Mouse (Mus musculus) embryonic facial prominence, embryonic 12.5 days (tissue): ENCODE results near the gene Garnl3. TPM values are rescaled to one million over a fixed set of nuclear protein-coding genes. Genes with fewer than 3 reads are reported as not detected.

Experiments used
- ATAC-seq: fragments of 200-750 bp; cut with Nextera tagmentation; 2 replicates; pipeline ENCODE4 v1.8.0; 2017; ENCODE audit not compliant: insufficient number of reproducible peaks, insufficient read depth, low FRiP score, low TSS enrichment
- H3K27ac ChIP-seq: fragments of 300-500 bp; sonication (generic); 2 replicates; pipeline ENCODE4 v1.5.1; 2016; ENCODE audit warnings: mild to moderate bottlenecking
- H3K27me3 ChIP-seq: fragments of 300-500 bp; sonication (generic); 2 replicates; pipeline ENCODE4 v1.6.1; 2016; ENCODE audit warnings: mild to moderate bottlenecking, moderate library complexity
- H3K36me3 ChIP-seq: fragments of 300-500 bp; sonication (generic); 2 replicates; pipeline ENCODE4 v1.6.1; 2016; ENCODE audit warnings: mild to moderate bottlenecking
- H3K4me1 ChIP-seq: fragments of 300-500 bp; sonication (generic); 2 replicates; pipeline ENCODE4 v1.6.1; 2016
- H3K4me2 ChIP-seq: fragments of 300-500 bp; sonication (generic); replicated peaks from 2 replicates; pipeline ENCODE4 v1.6.1; 2016; ENCODE audit warnings: mild to moderate bottlenecking, moderate library complexity
- H3K4me3 ChIP-seq: fragments of 300-500 bp; sonication (generic); 2 replicates; pipeline ENCODE4 v1.5.1; 2016; ENCODE audit warnings: mild to moderate bottlenecking
- H3K9ac ChIP-seq: fragments of 300-500 bp; sonication (generic); 2 replicates; pipeline ENCODE4 v1.6.1; 2016; ENCODE audit warnings: mild to moderate bottlenecking, moderate library complexity
- H3K9me3 ChIP-seq: fragments of 300-500 bp; sonication (generic); 2 replicates; pipeline ENCODE4 v1.6.1; 2016; ENCODE audit warnings: mild to moderate bottlenecking, moderate library complexity
- WGBS: fragments of 180-500 bp; shearing (Covaris S2); methylation state at CpG from one replicate; pipeline ENCODE4 v1.1.7; 2016; 5-methylcytosine and 5-hydroxymethylcytosine counted together
- polyA plus RNA-seq: library from polyadenylated mRNA; unstranded; fragments of >200 nt; fragmentation: Nextera tagmentation; extraction: Ambion mirVana; gene quantifications from 2 replicates; pipeline ENCODE4 v1.2.1, GENCODE M21; 2016

The Garnl3 gene
- polyA plus RNA-seq, 1 experiment from 2014 or later, result 14.3 TPM

GRCm38 (mm10) chr2:33169445-33169844 is 38.0 kb upstream of the Garnl3 start:
- ATAC-seq, result no peak
- no peaks in the 10 kb centered on the region for H3K9me3 ChIP-seq
- H3K4me2 ChIP-seq, result no peak overlapping the region
- peaks cover 21% of the 10 kb centered on the region for H3K4me1 ChIP-seq
- no peaks in the 10 kb centered on the region for H3K36me3 ChIP-seq
- no peak overlapping the region for H3K4me3 ChIP-seq
- no peak overlapping the region for H3K9ac ChIP-seq
- no peaks in the 10 kb centered on the region for H3K27me3 ChIP-seq
- no peak overlapping the region for H3K27ac ChIP-seq
- WGBS, result 69% methylated on average over 6 of the region's 6 CpGs

DNA sequence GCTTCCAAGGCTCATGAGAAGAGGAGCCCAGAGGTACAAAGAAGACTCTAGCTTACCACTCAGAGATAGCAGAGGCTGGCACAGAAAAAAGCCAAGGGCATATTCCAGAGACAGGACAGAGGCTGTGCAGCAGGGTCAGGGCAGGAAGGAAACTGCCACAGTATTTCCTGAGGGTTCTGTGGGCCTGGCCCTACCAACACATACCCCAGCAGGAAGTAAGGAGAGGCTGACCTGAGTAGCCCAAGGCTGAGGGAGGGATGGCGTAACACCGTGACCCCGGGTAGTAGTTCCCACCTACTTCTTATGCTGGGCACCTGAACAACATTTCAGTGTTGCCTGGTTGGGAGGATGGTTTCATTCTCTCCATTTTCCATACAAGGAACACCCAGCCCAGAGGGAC is 35.6 kb upstream of the Garnl3 start:
- no peaks in the 10 kb centered on the region for H3K9me3 ChIP-seq
- peaks cover 23% of the 10 kb centered on the region for H3K4me1 ChIP-seq
- WGBS, result 89% methylated on average over 3 of the region's 3 CpGs
- no peak overlapping the region for H3K4me2 ChIP-seq
- H3K9ac ChIP-seq, result no peak overlapping the region
- H3K4me3 ChIP-seq, result no peak overlapping the region
- no peak for ATAC-seq
- no peaks in the 10 kb centered on the region for H3K36me3 ChIP-seq
- H3K27ac ChIP-seq, result no peak overlapping the region
- no peaks in the 10 kb centered on the region for H3K27me3 ChIP-seq

GRCm38 (mm10) chr2:33165710-33166374 is 34.4 kb upstream of the Garnl3 start:
- H3K9me3 ChIP-seq, result no peaks in the 10 kb centered on the region
- no peaks in the 10 kb centered on the region for H3K27me3 ChIP-seq
- no peak overlapping the region for H3K4me3 ChIP-seq
- WGBS, result 39% methylated on average over 7 of the region's 7 CpGs
- H3K36me3 ChIP-seq, result no peaks in the 10 kb centered on the region
- no peak overlapping the region for H3K4me2 ChIP-seq
- H3K4me1 ChIP-seq, result peaks cover 23% of the 10 kb centered on the region
- ATAC-seq, result no peak
- no peak overlapping the region for H3K9ac ChIP-seq
- peak overlapping the region; percentile 68 for H3K27ac ChIP-seq

DNA sequence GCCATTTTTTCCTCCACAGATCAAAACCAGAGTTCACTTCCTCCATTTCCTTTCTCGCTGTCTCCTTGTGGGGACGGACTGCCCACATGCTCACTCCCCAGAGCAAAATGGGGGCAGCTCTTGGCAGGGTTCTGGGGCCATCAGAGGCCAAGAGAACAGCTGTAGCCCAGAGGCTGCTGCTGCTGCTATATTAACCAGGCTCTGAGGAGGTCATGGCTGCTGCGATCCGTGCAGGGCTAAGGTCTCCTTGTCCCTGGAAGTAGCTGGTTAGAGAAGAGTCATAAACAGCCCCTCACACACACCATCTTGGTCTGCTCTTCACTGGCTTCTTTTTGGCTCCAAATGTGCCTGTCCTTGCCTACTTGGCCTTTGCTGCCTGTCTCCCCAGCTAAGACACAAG is 33.8 kb upstream of the Garnl3 start:
- Histone ChIP-seq H3K36me3 (no peaks in the 10 kb centered on the region), H3K9ac (no peak overlapping the region), H3K27me3 (no peaks in the 10 kb centered on the region), H3K27ac (peak overlapping the region; percentile 68; the same call in 1 of the 2 replicates), H3K9me3 (no peaks in the 10 kb centered on the region), H3K4me3 (no peak overlapping the region), H3K4me2 (no peak overlapping the region), H3K4me1 (peaks cover 28% of the 10 kb centered on the region)
- no peak for ATAC-seq
- 43% methylated on average over 4 of the region's 4 CpGs for WGBS

- no peak overlapping the region for H3K9ac ChIP-seq
- H3K4me2 ChIP-seq, result no peak overlapping the region
- no peak for ATAC-seq
- H3K4me1 ChIP-seq, result peaks cover 34% of the 10 kb centered on the region
- WGBS, result 52% methylated on average over 3 of the region's 3 CpGs
- no peak overlapping the region for H3K4me3 ChIP-seq
- H3K36me3 ChIP-seq, result no peaks in the 10 kb centered on the region
- no peaks in the 10 kb centered on the region for H3K9me3 ChIP-seq
- H3K27ac ChIP-seq, result no peak overlapping the region
- no peaks in the 10 kb centered on the region for H3K27me3 ChIP-seq
Observed at GRCm38 (mm10) chr2:33164646-33165045, 33.2 kb upstream of the Garnl3 start.

DNA sequence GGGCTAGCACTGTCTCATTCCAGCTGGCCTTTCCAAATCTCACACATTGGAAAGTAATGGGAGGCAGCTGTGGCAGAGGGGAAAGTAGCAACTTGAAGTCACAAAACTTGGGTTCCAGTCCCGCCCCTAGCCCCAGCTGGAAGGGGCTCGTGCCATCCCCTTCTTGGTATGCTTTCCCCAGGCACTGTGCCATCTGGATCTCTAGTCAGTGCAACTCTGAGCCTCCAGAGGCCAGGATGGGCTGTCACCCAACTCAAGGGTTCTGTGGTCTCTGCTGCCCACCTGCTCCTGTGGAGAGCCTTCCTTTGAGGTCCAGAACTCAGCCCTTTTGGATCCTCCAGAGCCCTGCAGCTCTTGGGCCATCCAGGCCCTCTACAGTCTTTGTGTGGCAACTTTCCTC is 30.7 kb upstream of the Garnl3 start:
- Histone ChIP-seq H3K9me3 (no peaks in the 10 kb centered on the region), H3K27ac (no peak overlapping the region), H3K4me1 (peaks cover 34% of the 10 kb centered on the region), H3K4me2 (no peak overlapping the region), H3K9ac (no peak overlapping the region), H3K4me3 (no peak overlapping the region), H3K27me3 (no peaks in the 10 kb centered on the region), H3K36me3 (no peaks in the 10 kb centered on the region)
- ATAC-seq, result no peak
- WGBS, result 90% methylated on average over 2 of the region's 2 CpGs

DNA sequence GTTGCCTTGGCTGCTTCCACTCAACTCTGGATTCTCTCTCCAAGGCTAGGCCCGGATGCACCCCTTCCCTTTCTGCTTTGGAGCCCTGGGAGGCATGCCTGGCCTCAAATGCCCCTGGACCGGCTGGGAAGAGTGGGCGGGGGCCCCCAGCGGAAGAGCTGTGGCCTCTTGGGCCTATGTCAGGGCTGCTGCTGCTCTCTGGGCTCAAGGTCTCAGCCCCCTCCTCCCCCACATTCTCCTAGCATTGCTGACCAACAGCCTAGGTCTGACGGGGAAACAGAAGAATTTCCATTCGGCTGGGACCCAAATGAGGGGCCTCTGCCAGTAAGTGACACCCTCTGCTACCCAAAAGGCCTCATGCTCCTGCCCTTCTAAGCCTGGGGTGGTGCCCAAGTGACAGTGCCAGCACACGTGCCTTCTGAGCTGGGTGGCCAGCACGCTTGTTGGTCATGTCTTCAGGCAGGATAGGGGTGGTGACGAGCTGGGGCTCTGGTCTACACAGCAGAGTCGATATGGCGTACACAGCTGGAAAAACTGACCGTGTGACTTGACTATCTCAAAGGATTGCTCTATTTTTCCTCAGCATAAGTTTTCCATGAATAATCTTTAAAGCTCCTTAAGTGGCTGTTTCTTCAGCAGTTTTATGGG is 29.0 kb upstream of the Garnl3 start:
- Histone ChIP-seq H3K9me3 (no peaks in the 10 kb centered on the region), H3K4me1 (peaks cover 22% of the 10 kb centered on the region; the same call in 1 of the 2 replicates), H3K27ac (no peak overlapping the region), H3K9ac (no peak overlapping the region), H3K4me3 (no peak overlapping the region), H3K27me3 (no peaks in the 10 kb centered on the region), H3K4me2 (no peak overlapping the region), H3K36me3 (no peaks in the 10 kb centered on the region)
- no peak for ATAC-seq
- WGBS, result 57% methylated on average over 12 of the region's 12 CpGs

GRCm38 (mm10) chr2:33159593-33159992 is 28.1 kb upstream of the Garnl3 start:
- Histone ChIP-seq H3K4me3 (no peak overlapping the region), H3K9ac (0 out of 2 replicates have a peak overlapping the region, but pooled peaks have one; percentile 15), H3K9me3 (no peaks in the 10 kb centered on the region), H3K4me1 (peaks cover 14% of the 10 kb centered on the region; the same call in 1 of the 2 replicates), H3K36me3 (no peaks in the 10 kb centered on the region), H3K27me3 (no peaks in the 10 kb centered on the region), H3K27ac (no peak overlapping the region), H3K4me2 (no peak overlapping the region)
- WGBS, result 73% methylated on average over 7 of the region's 7 CpGs
- ATAC-seq, result no peak

DNA sequence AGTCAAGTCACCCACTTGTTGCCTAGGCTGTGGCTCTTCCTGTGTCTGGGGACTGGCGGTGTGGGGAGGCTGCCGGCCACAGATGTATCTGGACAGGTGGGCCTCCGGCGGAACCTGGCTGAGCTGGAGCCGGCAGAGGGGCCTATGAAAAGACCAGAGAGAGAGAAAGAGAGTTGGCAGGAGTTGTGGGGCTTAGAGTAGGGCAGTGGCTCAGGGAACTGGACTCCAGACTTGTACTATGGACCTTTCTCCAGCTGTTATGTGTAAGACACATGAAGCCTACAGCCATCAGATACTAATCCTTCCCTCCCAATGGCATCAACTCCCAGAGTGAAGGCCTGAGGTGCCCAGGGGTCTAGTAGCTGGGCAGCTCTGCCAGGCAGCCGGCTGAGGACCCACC is 27.4 kb upstream of the Garnl3 start:
- no peak for ATAC-seq
- H3K9ac ChIP-seq, result no peak overlapping the region
- no peak overlapping the region for H3K27ac ChIP-seq

GRCm38 (mm10) chr2:33156283-33156781 is 24.9 kb upstream of the Garnl3 start:
- Histone ChIP-seq H3K9me3 (no peaks in the 10 kb centered on the region), H3K4me1 (peaks cover 11% of the 10 kb centered on the region; the same call in 1 of the 2 replicates), H3K27ac (no peak overlapping the region), H3K27me3 (no peaks in the 10 kb centered on the region), H3K4me2 (no peak overlapping the region), H3K36me3 (no peaks in the 10 kb centered on the region), H3K9ac (no peak overlapping the region), H3K4me3 (no peak overlapping the region)
- no peak for ATAC-seq
- 69% methylated on average over 5 of the region's 5 CpGs for WGBS

More for the DNA sequence above, 27.4 kb upstream of the Garnl3 start:
- Histone ChIP-seq H3K9me3 (no peaks in the 10 kb centered on the region), H3K4me2 (no peak overlapping the region), H3K4me3 (no peak overlapping the region), H3K4me1 (peaks cover 11% of the 10 kb centered on the region; the same call in 1 of the 2 replicates), H3K36me3 (no peaks in the 10 kb centered on the region), H3K27me3 (no peaks in the 10 kb centered on the region)
- 88% methylated on average over 6 of the region's 6 CpGs for WGBS

DNA sequence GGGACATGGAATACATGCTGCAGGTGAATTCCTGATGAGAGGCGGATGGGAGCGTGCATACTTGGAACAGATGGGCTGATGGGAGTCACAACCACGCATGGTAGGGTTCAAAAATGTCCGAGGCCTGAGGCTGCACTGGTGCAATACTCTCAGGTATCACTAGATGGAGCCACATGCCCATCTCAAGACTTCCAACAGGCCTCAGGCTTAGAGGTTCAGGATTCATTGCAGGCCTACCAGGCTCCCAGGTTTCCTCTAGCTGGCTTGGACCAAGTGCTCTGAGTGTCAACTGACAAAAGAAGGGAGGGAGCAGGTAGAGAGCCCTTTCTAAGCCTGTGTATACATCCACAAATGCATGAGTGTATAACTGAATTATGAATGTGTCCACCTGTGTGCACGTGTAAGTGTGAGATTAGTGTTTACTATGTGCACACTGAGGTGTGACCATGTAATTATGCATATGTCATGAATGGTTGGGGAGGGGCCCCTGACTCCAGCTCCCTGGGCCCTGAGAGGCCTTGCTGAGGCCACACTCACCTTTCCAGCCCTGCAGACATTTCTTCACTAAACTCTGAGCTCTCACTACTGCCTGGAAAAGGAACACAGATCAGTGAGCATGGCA is 23.4 kb upstream of the Garnl3 start:
- WGBS, result 27% methylated on average over 5 of the region's 5 CpGs
- H3K4me2 ChIP-seq, result no peak overlapping the region
- no peak overlapping the region for H3K4me3 ChIP-seq
- H3K9me3 ChIP-seq, result no peaks in the 10 kb centered on the region
- no peak overlapping the region for H3K27ac ChIP-seq
- ATAC-seq, result 0 out of 2 replicates have a peak, but pooled peaks have one; percentile 58
- no peaks in the 10 kb centered on the region for H3K27me3 ChIP-seq
- H3K4me1 ChIP-seq, result peaks cover 3% of the 10 kb centered on the region; the same call in 1 of the 2 replicates
- no peaks in the 10 kb centered on the region for H3K36me3 ChIP-seq
- H3K9ac ChIP-seq, result peak overlapping the region; percentile 41

- Histone ChIP-seq H3K36me3 (no peaks in the 10 kb centered on the region), H3K27ac (no peak overlapping the region), H3K4me2 (no peak overlapping the region), H3K9ac (no peak overlapping the region), H3K9me3 (no peaks in the 10 kb centered on the region), H3K4me1 (no peaks in the 10 kb centered on the region), H3K4me3 (no peak overlapping the region), H3K27me3 (no peaks in the 10 kb centered on the region)
- ATAC-seq, result no peak
- 71% methylated on average over 4 of the region's 4 CpGs for WGBS
Observed at GRCm38 (mm10) chr2:33146994-33147393, 15.5 kb upstream of the Garnl3 start.
